Mouse (Mus musculus) thymus, postnatal 10 days (tissue): ENCODE data around the gene Tmem52.
"Not testable (repeated sequence)": the region's sequence is repeated elsewhere in the genome, so short reads cannot be mapped to it uniquely, and the experiment has no call there.

ENCODE experiments used
- DNase-seq, 2 experiments: peaks; one replicate each; pipeline ENCODE4 v3.0.0; 2021; ENCODE audit warnings: low spot score in 2 of 2

The Tmem52 gene

GRCm38 (mm10) chr4:155468952-155469351 is at the start of gene Tmem52:
TSS of gene Tmem52 (plus strand) at chr4:155469114.
- DNase-seq: no peak

- no peak for DNase-seq
Observed at GRCm38 (mm10) chr4:155420137-155420536, 48.8 kb upstream of the Tmem52 start.

- not testable (repeated sequence) for DNase-seq
Observed at GRCm38 (mm10) chr4:155421412-155422370, 47.2 kb upstream of the Tmem52 start.

GRCm38 (mm10) chr4:155423988-155424387 is 44.9 kb upstream of the Tmem52 start:
- no peak for DNase-seq

- DNase-seq: no peak
Observed at GRCm38 (mm10) chr4:155426272-155426671, 42.6 kb upstream of the Tmem52 start.

GRCm38 (mm10) chr4:155428442-155428841 is 40.5 kb upstream of the Tmem52 start:
- DNase-seq: no peak

- DNase-seq: no peak
Observed at GRCm38 (mm10) chr4:155429202-155429601, 39.7 kb upstream of the Tmem52 start.

- DNase-seq: no peak
Observed at GRCm38 (mm10) chr4:155432358-155432757, 36.6 kb upstream of the Tmem52 start.

- no peak for DNase-seq
Observed at GRCm38 (mm10) chr4:155433993-155434392, 34.9 kb upstream of the Tmem52 start.

- no peak for DNase-seq
Observed at GRCm38 (mm10) chr4:155442808-155443207, 26.1 kb upstream of the Tmem52 start.

- no peak for DNase-seq
Observed at GRCm38 (mm10) chr4:155451597-155451996, 17.3 kb upstream of the Tmem52 start.

GRCm38 (mm10) chr4:155458575-155458974 is 10.3 kb upstream of the Tmem52 start:
- no peak for DNase-seq

- no peak for DNase-seq
Observed at GRCm38 (mm10) chr4:155463050-155463449, 5.9 kb upstream of the Tmem52 start.

DNA sequence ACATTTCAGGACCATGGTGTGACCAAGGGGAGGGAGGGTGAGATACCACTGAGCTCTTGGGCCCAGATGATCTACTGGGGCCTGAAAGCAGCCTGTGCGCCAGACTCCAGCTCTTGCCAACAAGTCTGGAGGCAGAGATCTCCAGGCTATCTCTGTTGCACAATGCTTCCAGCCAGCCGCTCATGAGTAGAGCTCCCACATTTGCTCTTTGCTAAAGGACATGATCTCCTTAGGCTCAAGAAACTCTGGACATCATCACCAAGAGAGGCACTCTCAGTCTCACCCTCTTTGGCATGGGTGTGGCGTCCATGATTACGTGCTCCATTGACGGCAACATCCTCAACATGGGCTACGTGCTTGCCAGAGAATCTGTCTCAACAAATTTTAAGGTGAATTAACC is 5.3 kb upstream of the Tmem52 start:
- no peak for DNase-seq

GRCm38 (mm10) chr4:155464061-155464460 is 4.9 kb upstream of the Tmem52 start:
- DNase-seq: no peak

- DNase-seq: no peak
Observed at GRCm38 (mm10) chr4:155465607-155466006, 3.3 kb upstream of the Tmem52 start.

DNA sequence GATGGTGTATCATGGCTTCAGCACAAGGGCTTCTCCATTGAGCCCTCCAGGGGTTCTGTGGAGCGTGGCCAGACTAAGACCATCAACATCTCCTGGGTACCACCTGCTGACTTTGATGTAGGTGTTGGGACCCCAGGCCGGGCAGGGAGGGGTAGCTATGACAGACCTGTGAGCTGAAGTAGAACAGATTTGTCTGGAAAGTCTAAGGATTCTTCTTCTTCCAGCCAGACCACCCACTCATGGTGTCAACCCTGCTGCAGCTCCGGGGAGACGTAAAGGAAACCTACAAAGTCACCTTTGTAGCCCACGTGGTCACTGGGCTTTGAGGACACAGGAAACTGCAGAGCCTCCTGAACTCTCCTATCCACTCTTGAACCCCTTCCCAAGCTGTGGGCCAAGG is 2.8 kb upstream of the Tmem52 start:
- no peak for DNase-seq

DNA sequence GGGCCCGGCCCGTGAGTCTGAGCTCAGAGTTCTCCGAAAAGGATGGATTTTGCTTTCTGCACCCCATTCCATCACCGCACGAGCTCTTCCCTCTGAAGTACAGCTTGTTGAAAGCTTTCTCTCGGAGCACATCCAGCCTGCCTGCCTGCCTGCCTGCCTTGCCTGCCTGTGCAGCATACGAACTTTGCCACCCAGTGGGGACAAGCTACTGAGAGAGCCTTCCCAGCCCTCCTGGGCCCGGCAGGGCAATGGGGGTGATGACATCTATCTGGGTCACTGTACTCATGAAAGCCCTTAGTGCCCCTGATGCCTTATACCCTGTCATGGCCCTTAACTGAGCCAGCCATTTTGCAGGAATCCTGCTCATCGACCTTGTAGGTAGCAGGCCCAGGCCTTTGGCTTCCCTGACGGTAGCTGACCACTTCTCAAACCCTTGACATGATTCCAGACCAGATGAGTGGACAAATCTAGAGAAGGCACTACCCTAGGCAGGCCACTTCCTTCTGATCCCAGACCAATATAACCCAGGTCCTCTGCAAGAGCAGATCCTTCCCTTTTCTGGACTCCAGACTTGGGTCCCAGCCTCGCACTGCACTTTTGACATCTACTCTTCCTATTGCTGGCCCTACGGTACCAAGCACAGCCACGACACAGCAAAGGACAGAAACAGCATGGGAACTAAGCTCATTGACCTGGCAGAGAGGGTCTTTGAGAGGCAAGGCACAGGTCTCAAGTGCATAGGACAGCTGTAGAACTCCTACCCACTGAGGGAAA is 1.5 kb upstream of the Tmem52 start:
- no peak for DNase-seq

DNA sequence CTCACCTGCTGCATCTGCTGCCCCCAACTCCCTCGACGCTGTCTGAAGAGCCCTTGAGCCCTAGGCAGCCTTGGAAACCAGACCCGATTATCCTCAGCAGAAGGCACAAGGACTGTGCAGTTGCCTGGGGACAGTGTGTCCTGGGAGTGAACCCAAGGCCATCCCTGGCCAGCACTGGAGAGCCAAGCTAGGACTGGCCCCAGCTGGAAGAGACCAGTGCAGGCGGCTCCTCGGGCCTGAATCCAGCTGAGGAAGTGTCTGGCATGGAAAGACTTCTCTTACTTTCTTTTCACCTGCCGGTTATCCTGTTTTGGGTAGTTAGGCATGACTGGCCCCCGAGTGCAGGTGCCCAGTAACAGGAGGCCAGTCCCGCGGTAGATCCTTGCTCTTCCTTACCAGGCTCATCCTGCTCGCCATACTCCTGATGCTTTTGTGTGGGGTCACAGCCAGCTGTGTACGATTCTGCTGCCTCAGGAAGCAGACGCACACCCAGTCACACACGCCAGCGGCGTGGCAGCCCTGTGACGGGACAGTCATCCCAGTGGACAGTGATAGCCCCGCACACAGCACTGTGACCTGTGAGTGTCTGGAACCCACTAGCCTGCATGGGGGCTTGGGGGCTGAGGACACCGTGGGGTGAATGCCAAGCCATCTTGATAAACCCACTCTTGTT is 812 bp downstream of the Tmem52 start:
- no peak for DNase-seq

DNA sequence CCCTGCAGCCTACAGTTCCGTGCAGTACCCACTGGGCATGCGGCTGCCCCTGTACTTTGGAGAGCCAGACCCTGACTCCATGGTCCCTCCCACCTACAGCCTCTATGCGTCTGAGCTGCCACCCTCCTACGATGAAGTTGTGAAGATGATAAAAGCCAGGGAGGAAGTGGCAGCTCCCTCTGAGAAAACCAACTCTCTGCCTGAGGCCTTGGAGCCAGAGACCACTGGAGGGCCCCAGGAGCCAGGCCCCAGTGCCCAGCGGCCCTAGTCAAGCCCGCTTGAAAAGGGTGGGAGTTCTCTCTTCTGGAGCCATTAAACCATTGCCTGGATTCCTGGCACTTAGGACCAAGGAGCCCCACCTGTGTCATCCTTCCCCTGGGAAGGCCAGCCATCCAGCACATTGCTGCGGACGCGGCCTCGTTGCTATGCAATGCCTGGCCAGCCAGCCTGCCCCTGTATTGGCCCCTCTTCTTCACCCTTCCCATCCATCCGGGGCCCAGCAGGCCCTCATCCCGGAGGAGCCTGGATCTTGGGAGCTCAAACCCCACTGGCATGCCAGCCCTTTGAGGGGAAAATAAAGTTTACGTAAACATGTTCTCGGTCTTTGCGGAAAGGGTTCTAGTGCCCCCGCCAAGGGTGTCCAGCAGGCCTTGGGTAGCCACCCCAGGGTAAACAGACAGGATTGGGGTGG is 1.5 kb downstream of the Tmem52 start:
- no peak for DNase-seq

- no peak for DNase-seq
Observed at GRCm38 (mm10) chr4:155470997-155471396, 2.1 kb downstream of the Tmem52 start.

- no peak for DNase-seq
Observed at GRCm38 (mm10) chr4:155471406-155471805, 2.5 kb downstream of the Tmem52 start.
